Mouse (Mus musculus): ENCODE measurements around the gene Shroom3.
"Not testable (repeated sequence)": the region's sequence is repeated elsewhere in the genome, so short reads cannot be mapped to it uniquely, and the experiment has no call there.

Shroom3 gene

GRCm38 (mm10) chr5:92900470-92900869 lies 217.2 kb downstream of the Shroom3 start:
- DNase-seq, result no peak

- no peak for DNase-seq
Measured at GRCm38 (mm10) chr5:92901870-92902269, 218.6 kb downstream of the Shroom3 start.

GRCm38 (mm10) chr5:92905146-92905545 lies 221.9 kb downstream of the Shroom3 start:
- no peak for DNase-seq

GRCm38 (mm10) chr5:92905594-92906008 lies 222.4 kb downstream of the Shroom3 start:
- no peak for DNase-seq

- DNase-seq, result no peak
Measured at GRCm38 (mm10) chr5:92908227-92908626, 225.0 kb downstream of the Shroom3 start.

GRCm38 (mm10) chr5:92910838-92911237 lies 227.6 kb downstream of the Shroom3 start:
- DNase-seq, result no peak

GRCm38 (mm10) chr5:92915421-92915820 lies 232.2 kb downstream of the Shroom3 start:
- DNase-seq, result no peak

- DNase-seq, result no peak
Measured at GRCm38 (mm10) chr5:92917755-92918154, 234.5 kb downstream of the Shroom3 start.

GRCm38 (mm10) chr5:92918170-92918569 lies 234.9 kb downstream of the Shroom3 start:
- DNase-seq, result no peak

- no peak for DNase-seq
Measured at GRCm38 (mm10) chr5:92918866-92919265, 235.6 kb downstream of the Shroom3 start.

GRCm38 (mm10) chr5:92919390-92919789 lies 236.2 kb downstream of the Shroom3 start:
- DNase-seq, result no peak

- DNase-seq, result no peak
Measured at GRCm38 (mm10) chr5:92920984-92921383, 237.7 kb downstream of the Shroom3 start.

GRCm38 (mm10) chr5:92921728-92922127 lies 238.5 kb downstream of the Shroom3 start:
- DNase-seq, result no peak

GRCm38 (mm10) chr5:92922981-92923380 lies 239.7 kb downstream of the Shroom3 start:
- DNase-seq, result not testable (repeated sequence)

GRCm38 (mm10) chr5:92924851-92925477 lies 241.7 kb downstream of the Shroom3 start:
- no peak for DNase-seq

GRCm38 (mm10) chr5:92927667-92928066 lies 244.4 kb downstream of the Shroom3 start:
- no peak for DNase-seq

GRCm38 (mm10) chr5:92930557-92930956 lies 247.3 kb downstream of the Shroom3 start:
- DNase-seq, result no peak

- no peak for DNase-seq
Measured at GRCm38 (mm10) chr5:92931298-92931697, 248.1 kb downstream of the Shroom3 start.

GRCm38 (mm10) chr5:92933010-92933409 lies 249.8 kb downstream of the Shroom3 start:
- no peak for DNase-seq

- DNase-seq, result no peak
Measured at GRCm38 (mm10) chr5:92933599-92934217, 250.5 kb downstream of the Shroom3 start.

GRCm38 (mm10) chr5:92934269-92934939 lies 251.2 kb downstream of the Shroom3 start:
- no peak for DNase-seq

- DNase-seq, result no peak
Measured at GRCm38 (mm10) chr5:92935883-92936282, 252.6 kb downstream of the Shroom3 start.

GRCm38 (mm10) chr5:92937701-92938100 lies 254.5 kb downstream of the Shroom3 start:
- DNase-seq, result no peak

Measured in cerebellum, adult 18-20 months (tissue).